Mouse (Mus musculus): ENCODE measurements at regions not wholly inside any gene's neighbourhood (a gene's known extent, or its start where the extent isn't known, plus 50 kb on each side); places are given as distances from the start of the nearest gene placed in this dataset.

DNA sequence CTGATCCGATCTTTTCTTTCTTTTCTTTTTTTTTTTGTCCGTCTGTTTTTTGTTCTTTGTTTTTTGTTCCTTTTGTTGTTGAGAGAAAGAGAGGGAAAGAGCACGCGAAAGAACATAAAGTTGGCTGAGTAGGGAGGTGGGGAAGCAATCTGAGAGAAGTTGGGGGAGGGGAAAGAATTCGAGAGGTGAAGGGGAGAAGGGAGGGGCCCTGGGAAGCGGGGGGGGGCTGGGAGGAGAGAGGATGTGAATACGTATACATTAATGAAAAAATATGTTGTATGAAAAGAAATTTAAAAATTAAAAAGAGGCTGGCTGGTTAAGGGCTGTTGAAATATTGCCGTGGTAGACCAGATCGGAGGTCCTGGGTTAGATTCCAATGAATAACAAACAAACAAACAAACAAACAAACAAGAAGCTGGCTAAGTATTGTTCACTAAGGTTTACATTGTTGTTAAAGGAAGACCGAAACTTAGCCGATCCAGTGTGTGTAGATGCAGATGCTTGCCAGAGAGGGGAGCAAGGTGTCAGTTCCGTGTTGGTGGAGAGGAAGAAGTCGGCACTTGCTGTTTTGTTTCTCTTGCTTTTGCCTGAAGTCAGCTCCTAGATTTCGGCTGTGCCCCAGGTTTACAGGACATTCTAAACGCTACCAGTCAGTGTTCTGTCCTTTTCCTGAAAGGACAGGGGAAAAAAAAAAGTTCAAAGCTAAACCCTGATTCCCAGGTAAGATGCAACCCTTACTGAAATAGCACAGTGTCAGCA lies 129.1 kb upstream of the Tex13c2 start:
- H3K4me3 ChIP-seq (ENCODE audit: insufficient read depth in 1 of 2, low read depth in 1 of 2, low read length in 2 of 2, poor library complexity in 1 of 2, severe bottlenecking in 1 of 2) = no peak overlapping the region
- H3K9ac ChIP-seq (ENCODE audit: insufficient read depth, low read depth, low read length, poor library complexity, severe bottlenecking) = no peak overlapping the region
- 0 out of 4 replicates have a peak, but pooled peaks cover 0 to 3% of the 10 kb centered on the region in 2 experiments for H3K4me1 ChIP-seq (ENCODE audit: control insufficient read depth in 2 of 2, insufficient read depth in 2 of 2, low read length in 2 of 2, poor library complexity in 1 of 2)
- no peaks in the 10 kb centered on the region for H3K9me3 ChIP-seq (ENCODE audit: control insufficient read depth, insufficient read depth, low read depth, low read length)
- in situ Hi-C loops (cut with MboI; ENCODE audit: low sequenced_read_pairs in 2 of 2, unreplicated experiment in 2 of 2) = no loop called here
- TF ChIP-seq MAFK (IDR thresholded peaks at IDR 0.05; ENCODE audit: insufficient read depth, low read depth, low read length) (no peak), HCFC1 (IDR thresholded peaks at IDR 0.05; ENCODE audit: borderline replicate concordance, insufficient read depth, low read length) (no peak), ZNF384 (IDR thresholded peaks at IDR 0.05; ENCODE audit: low read depth, low read length) (no peak), ZC3H11A (IDR thresholded peaks at IDR 0.05; ENCODE audit: borderline replicate concordance, low read depth, low read length) (no peak), CHD2 (IDR thresholded peaks at IDR 0.05; ENCODE audit: low read depth, low read length) (no peak)
- DNase-seq (ENCODE audit: low read depth, low spot score) = no peak
- H3K27ac ChIP-seq (ENCODE audit: insufficient read depth, low read depth, low read length, poor library complexity, severe bottlenecking) = no peak overlapping the region
- no peaks in the 10 kb centered on the region for H3K36me3 ChIP-seq (ENCODE audit: control insufficient read depth, insufficient read depth, low read length, poor library complexity, severe bottlenecking)

DNA sequence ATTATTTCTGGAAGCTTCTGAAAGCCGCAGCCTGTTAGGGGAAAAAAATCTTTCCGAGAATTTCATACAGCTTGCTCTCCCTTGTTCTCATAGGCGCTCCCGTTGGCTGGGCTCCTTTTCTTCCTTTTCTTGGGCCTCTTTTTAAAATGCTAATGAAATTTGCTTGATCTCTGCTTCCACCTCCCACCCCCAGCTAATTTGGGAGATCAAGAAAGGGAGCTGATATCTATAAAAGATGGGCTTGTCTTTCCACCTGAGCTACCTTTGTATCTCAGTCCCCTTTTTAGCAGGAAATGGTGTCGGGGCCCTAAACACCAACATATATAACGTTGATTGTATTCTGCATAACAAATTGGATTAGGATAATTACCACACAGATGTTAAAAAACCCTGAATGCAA lies 128.5 kb upstream of the Tex13c2 start:
- no peaks in the 10 kb centered on the region for H3K9me3 ChIP-seq (ENCODE audit: control insufficient read depth, insufficient read depth, low read depth, low read length)
- no peaks in the 10 kb centered on the region for H3K36me3 ChIP-seq (ENCODE audit: control insufficient read depth, insufficient read depth, low read length, poor library complexity, severe bottlenecking)
- no peak overlapping the region for H3K9ac ChIP-seq (ENCODE audit: insufficient read depth, low read depth, low read length, poor library complexity, severe bottlenecking)
- H3K27ac ChIP-seq (ENCODE audit: insufficient read depth, low read depth, low read length, poor library complexity, severe bottlenecking) = no peak overlapping the region
- in situ Hi-C loops (cut with MboI; ENCODE audit: low sequenced_read_pairs in 2 of 2, unreplicated experiment in 2 of 2) = no loop called here
- H3K4me1 ChIP-seq (ENCODE audit: control insufficient read depth in 2 of 2, insufficient read depth in 2 of 2, low read length in 2 of 2, poor library complexity in 1 of 2) = 0 out of 4 replicates have a peak, but pooled peaks cover 0 to 3% of the 10 kb centered on the region in 2 experiments
- DNase-seq (ENCODE audit: low read depth, low spot score) = no peak
- H3K4me3 ChIP-seq (ENCODE audit: insufficient read depth in 1 of 2, low read depth in 1 of 2, low read length in 2 of 2, poor library complexity in 1 of 2, severe bottlenecking in 1 of 2) = no peak overlapping the region
- no peak for TF ChIP-seq MAFK (IDR thresholded peaks at IDR 0.05; ENCODE audit: insufficient read depth, low read depth, low read length)
- no peak for TF ChIP-seq ZNF384 (IDR thresholded peaks at IDR 0.05; ENCODE audit: low read depth, low read length)

DNA sequence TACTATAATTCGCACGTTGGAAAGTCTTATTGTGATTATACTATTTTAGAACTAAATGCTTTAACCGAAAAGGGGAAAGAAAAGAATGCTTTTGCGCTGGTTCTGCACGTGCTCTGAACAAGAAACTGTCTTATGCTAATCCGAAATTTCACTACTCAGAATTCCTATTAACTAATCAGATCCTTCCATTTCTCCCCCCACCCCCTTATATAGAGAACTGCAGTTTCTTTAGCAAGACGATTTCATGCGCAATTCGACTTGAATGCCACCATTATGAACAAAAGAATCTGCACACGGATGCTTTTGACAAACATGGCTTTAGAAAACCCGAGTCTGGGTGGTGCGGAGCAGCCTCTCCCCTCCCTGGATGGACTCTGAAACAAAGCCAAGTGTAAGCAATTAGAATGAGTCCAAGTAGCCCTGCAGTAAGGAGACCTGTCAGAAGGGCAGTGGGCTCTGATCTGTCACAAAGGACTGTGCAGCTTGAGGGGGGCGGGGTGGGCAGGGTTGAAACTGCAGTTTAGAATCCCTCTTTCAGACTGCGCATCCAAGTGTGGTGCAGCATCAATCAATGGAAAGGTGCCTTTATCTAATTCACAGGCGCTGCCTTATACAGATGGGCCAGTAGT lies 128.0 kb upstream of the Tex13c2 start:
- TF ChIP-seq MAFK (IDR thresholded peaks at IDR 0.05; ENCODE audit: insufficient read depth, low read depth, low read length) (no peak), ZNF384 (IDR thresholded peaks at IDR 0.05; ENCODE audit: low read depth, low read length) (no peak), ZC3H11A (IDR thresholded peaks at IDR 0.05; ENCODE audit: borderline replicate concordance, low read depth, low read length) (no peak), CHD2 (IDR thresholded peaks at IDR 0.05; ENCODE audit: low read depth, low read length) (no peak), HCFC1 (IDR thresholded peaks at IDR 0.05; ENCODE audit: borderline replicate concordance, insufficient read depth, low read length) (no peak)
- Histone ChIP-seq H3K9ac (ENCODE audit: insufficient read depth, low read depth, low read length, poor library complexity, severe bottlenecking) (no peak overlapping the region), H3K4me3 (ENCODE audit: insufficient read depth in 1 of 2, low read depth in 1 of 2, low read length in 2 of 2, poor library complexity in 1 of 2, severe bottlenecking in 1 of 2) (no peak overlapping the region), H3K9me3 (ENCODE audit: control insufficient read depth, insufficient read depth, low read depth, low read length) (no peaks in the 10 kb centered on the region), H3K27ac (ENCODE audit: insufficient read depth, low read depth, low read length, poor library complexity, severe bottlenecking) (no peak overlapping the region), H3K4me1 (ENCODE audit: control insufficient read depth in 2 of 2, insufficient read depth in 2 of 2, low read length in 2 of 2, poor library complexity in 1 of 2) (0 out of 4 replicates have a peak, but pooled peaks cover 0 to 3% of the 10 kb centered on the region in 2 experiments), H3K36me3 (ENCODE audit: control insufficient read depth, insufficient read depth, low read length, poor library complexity, severe bottlenecking) (no peaks in the 10 kb centered on the region)
- in situ Hi-C loops (cut with MboI; ENCODE audit: low sequenced_read_pairs in 2 of 2, unreplicated experiment in 2 of 2) = no loop called here
- no peak for DNase-seq (ENCODE audit: low read depth, low spot score)

DNA sequence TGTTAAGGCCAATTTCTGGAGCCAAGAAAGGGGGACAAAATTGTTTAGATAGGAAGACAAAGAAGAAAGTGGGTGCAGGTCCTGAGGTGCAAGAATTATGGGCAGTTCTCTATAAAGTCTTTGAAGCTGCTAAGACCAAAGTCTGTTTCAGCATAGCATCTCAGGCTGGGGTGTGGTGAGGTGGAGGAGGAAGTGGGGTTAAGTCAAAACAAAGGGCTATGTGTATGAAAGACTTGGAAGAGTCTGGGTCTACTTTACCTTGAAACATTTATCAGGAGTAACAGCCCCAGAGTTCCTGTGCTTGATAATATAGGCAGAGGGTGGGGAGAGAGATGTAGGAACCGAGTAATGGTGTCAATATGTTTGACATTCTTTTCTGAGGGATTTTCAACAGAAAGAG lies 125.4 kb upstream of the Tex13c2 start:
- TF ChIP-seq ZNF384 (IDR thresholded peaks at IDR 0.05; ENCODE audit: low read depth, low read length) (no peak), HCFC1 (IDR thresholded peaks at IDR 0.05; ENCODE audit: borderline replicate concordance, insufficient read depth, low read length) (no peak), MAFK (IDR thresholded peaks at IDR 0.05; ENCODE audit: insufficient read depth, low read depth, low read length) (no peak), CHD2 (IDR thresholded peaks at IDR 0.05; ENCODE audit: low read depth, low read length) (no peak), ZC3H11A (IDR thresholded peaks at IDR 0.05; ENCODE audit: borderline replicate concordance, low read depth, low read length) (no peak)
- Histone ChIP-seq H3K4me3 (ENCODE audit: insufficient read depth in 1 of 2, low read depth in 1 of 2, low read length in 2 of 2, poor library complexity in 1 of 2, severe bottlenecking in 1 of 2) (no peak overlapping the region), H3K36me3 (ENCODE audit: control insufficient read depth, insufficient read depth, low read length, poor library complexity, severe bottlenecking) (no peaks in the 10 kb centered on the region), H3K27ac (ENCODE audit: insufficient read depth, low read depth, low read length, poor library complexity, severe bottlenecking) (no peak overlapping the region), H3K4me1 (ENCODE audit: control insufficient read depth in 2 of 2, insufficient read depth in 2 of 2, low read length in 2 of 2, poor library complexity in 1 of 2) (0 out of 4 replicates have a peak, but pooled peaks cover 0 to 3% of the 10 kb centered on the region in 2 experiments), H3K9ac (ENCODE audit: insufficient read depth, low read depth, low read length, poor library complexity, severe bottlenecking) (no peak overlapping the region), H3K9me3 (ENCODE audit: control insufficient read depth, insufficient read depth, low read depth, low read length) (no peaks in the 10 kb centered on the region)
- no peak for DNase-seq (ENCODE audit: low read depth, low spot score)
- in situ Hi-C loops (cut with MboI; ENCODE audit: low sequenced_read_pairs in 2 of 2, unreplicated experiment in 2 of 2) = no loop called here

Measured in ES-E14 (cell line).